Mouse (Mus musculus) neural tube, embryonic 12.5 days (tissue): ENCODE measurements around the gene Pcgf3. TPM values are rescaled to one million over a fixed set of nuclear protein-coding genes. Genes with fewer than 3 reads are reported as not detected.

Experiments
- ATAC-seq: fragments of 200-750 bp; cut with Nextera tagmentation; 2 replicates; pipeline ENCODE4 v1.8.0; 2017; ENCODE audit warnings: low read depth, mild to moderate bottlenecking, moderate TSS enrichment, moderate library complexity; ENCODE audit not compliant: low FRiP score
- H3K27ac ChIP-seq: fragments of 300-500 bp; sonication (generic); 2 replicates; pipeline ENCODE4 v1.5.1; 2016
- H3K27me3 ChIP-seq: fragments of 300-500 bp; sonication (generic); replicated peaks from 2 replicates; pipeline ENCODE4 v1.6.1; 2016; ENCODE audit warnings: mild to moderate bottlenecking
- H3K36me3 ChIP-seq: fragments of 300-500 bp; sonication (generic); 2 replicates; pipeline ENCODE4 v1.6.1; 2016; ENCODE audit warnings: mild to moderate bottlenecking
- H3K4me1 ChIP-seq: fragments of 300-500 bp; sonication (generic); 2 replicates; pipeline ENCODE4 v1.6.1; 2016
- H3K4me2 ChIP-seq: fragments of 300-500 bp; sonication (generic); replicated peaks from 2 replicates; pipeline ENCODE4 v1.6.1; 2016; ENCODE audit warnings: mild to moderate bottlenecking
- H3K4me3 ChIP-seq: fragments of 300-500 bp; sonication (generic); 2 replicates; pipeline ENCODE4 v1.5.1; 2016
- H3K9ac ChIP-seq: fragments of 300-500 bp; sonication (generic); 2 replicates; pipeline ENCODE4 v1.6.1; 2016; ENCODE audit warnings: mild to moderate bottlenecking
- H3K9me3 ChIP-seq: fragments of 300-500 bp; sonication (generic); 2 replicates; pipeline ENCODE4 v1.6.1; 2016; ENCODE audit warnings: mild to moderate bottlenecking
- WGBS: fragments of 180-500 bp; shearing (Covaris S2); methylation state at CpG from one replicate; pipeline ENCODE4 v1.1.7; 2016; 5-methylcytosine and 5-hydroxymethylcytosine counted together
- polyA plus RNA-seq: library from polyadenylated mRNA; unstranded; fragments of >200 nt; fragmentation: Nextera tagmentation; extraction: Ambion mirVana; gene quantifications from 2 replicates; pipeline ENCODE4 v1.2.1, GENCODE M21; 2016

Pcgf3 gene
- polyA plus RNA-seq, 1 experiment from 2014 or later: 35.8 TPM

DNA sequence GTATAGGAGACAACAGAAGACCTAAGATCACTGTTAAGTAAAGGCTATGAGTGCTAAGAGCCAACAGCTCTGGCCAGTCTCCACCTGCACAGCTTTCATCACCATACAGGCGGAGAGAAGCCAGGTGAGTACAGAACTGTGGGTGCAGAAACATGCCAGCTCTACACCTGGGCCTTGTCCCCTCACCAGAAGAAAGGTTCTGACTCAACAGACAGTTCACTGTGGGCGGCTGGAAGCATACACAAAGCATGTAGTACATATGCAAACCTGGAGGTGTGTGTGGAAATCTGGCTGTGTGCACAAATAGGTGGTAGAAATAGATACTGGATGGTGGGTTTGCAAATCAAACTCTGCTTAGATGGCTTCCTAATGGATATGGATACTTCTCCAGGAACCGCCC, 61.6 kb downstream of the Pcgf3 start:
- H3K36me3 ChIP-seq: 0 out of 2 replicates have a peak, but pooled peaks cover 4% of the 10 kb centered on the region
- 93% methylated on average over 3 of the region's 3 CpGs for WGBS
- no peaks in the 10 kb centered on the region for H3K4me1 ChIP-seq
- no peak overlapping the region for H3K4me2 ChIP-seq
- no peaks in the 10 kb centered on the region for H3K9me3 ChIP-seq
- no peaks in the 10 kb centered on the region for H3K27me3 ChIP-seq
- no peak for ATAC-seq
- no peak overlapping the region for H3K4me3 ChIP-seq
- no peak overlapping the region for H3K9ac ChIP-seq
- no peak overlapping the region for H3K27ac ChIP-seq

DNA sequence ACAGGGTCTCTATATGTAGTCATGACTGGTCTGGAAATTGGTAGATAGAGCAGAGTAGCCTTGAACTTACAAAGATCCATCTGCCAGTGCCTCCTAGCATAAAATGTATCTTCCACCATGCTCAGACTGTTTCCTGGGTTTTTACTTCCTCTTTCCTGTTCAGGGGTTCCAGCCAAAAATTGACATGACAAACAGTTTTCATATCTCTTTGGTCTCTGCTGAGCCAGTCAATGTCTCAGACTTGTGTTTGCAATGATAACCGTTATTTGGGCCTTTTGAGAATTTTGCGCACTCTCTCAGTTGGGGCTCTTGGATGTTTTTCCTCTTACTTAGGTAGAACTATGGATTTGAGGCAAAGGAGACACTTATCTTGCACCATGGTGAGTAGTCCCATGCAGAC, 73.2 kb downstream of the Pcgf3 start:
- peaks cover 17% of the 10 kb centered on the region for H3K9me3 ChIP-seq
- no peak overlapping the region for H3K4me3 ChIP-seq
- ATAC-seq: no peak
- no peak overlapping the region for H3K4me2 ChIP-seq
- no peak overlapping the region for H3K9ac ChIP-seq
- H3K4me1 ChIP-seq: no peaks in the 10 kb centered on the region
- H3K27ac ChIP-seq: no peak overlapping the region
- H3K27me3 ChIP-seq: no peaks in the 10 kb centered on the region
- WGBS: 97% methylated on average over 2 of the region's 2 CpGs
- 0 out of 2 replicates have a peak, but pooled peaks cover 4% of the 10 kb centered on the region for H3K36me3 ChIP-seq

DNA sequence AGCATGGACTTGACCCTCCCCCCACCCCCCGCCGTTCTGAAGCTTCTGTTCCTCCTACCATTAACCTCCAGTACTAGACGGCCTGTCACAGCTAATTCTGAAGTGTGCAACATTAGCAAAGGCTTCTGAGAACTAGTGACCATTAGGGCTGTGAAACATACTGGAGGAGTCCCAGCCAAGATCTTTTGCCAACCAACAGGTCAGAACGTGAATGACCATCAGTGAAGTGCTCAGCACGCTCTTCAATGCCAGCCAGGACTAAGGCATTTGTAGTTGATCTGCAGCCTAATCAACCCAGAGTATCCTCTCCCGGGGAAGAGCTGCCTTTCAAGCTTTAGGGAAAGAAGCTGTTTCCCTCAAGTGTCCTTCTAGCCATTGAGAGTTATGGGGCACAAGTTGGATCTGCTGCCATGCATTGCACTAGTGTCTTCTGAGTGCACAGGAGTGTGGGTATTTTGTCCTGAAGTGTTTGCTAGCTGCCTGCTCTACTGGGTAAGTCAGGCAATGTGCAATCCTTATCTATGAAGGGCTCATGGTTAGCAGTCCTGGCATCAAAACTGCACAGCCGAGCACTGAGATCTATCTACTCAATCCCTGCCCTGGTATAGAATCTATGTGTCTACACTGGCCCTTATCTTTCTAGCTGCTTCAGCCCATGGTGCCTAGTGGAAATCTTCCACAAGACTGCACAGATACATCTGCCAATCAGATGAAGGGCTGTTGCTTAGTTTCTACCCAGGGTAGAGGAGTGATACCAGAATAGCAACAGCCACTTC, 82.7 kb downstream of the Pcgf3 start:
- H3K27ac ChIP-seq: no peak overlapping the region
- H3K4me1 ChIP-seq: no peaks in the 10 kb centered on the region
- no peak for ATAC-seq
- H3K36me3 ChIP-seq: no peaks in the 10 kb centered on the region
- no peaks in the 10 kb centered on the region for H3K9me3 ChIP-seq
- 69% methylated on average over 7 of the region's 7 CpGs for WGBS
- no peak overlapping the region for H3K9ac ChIP-seq
- H3K27me3 ChIP-seq: peaks cover 9% of the 10 kb centered on the region
- no peak overlapping the region for H3K4me3 ChIP-seq
- H3K4me2 ChIP-seq: no peak overlapping the region

- 90% methylated on average over 5 of the region's 5 CpGs for WGBS
- Histone ChIP-seq H3K4me1 (peaks cover 9% of the 10 kb centered on the region), H3K27ac (no peak overlapping the region), H3K9me3 (no peaks in the 10 kb centered on the region), H3K36me3 (no peaks in the 10 kb centered on the region), H3K4me3 (no peak overlapping the region), H3K27me3 (peaks cover 35% of the 10 kb centered on the region), H3K9ac (no peak overlapping the region), H3K4me2 (no peak overlapping the region)
- ATAC-seq: no peak
Observed at GRCm38 (mm10) chr5:108547636-108548035, 86.6 kb downstream of the Pcgf3 start.

- Histone ChIP-seq H3K27ac (no peak overlapping the region), H3K9ac (peak overlapping the region; percentile 57), H3K27me3 (peaks cover 35% of the 10 kb centered on the region), H3K4me2 (peak overlapping the region; percentile 73), H3K4me1 (peaks cover 9% of the 10 kb centered on the region), H3K36me3 (no peaks in the 10 kb centered on the region), H3K4me3 (peak overlapping the region; percentile 41), H3K9me3 (no peaks in the 10 kb centered on the region)
- 17% methylated on average over 7 of the region's 7 CpGs for WGBS
- no peak for ATAC-seq
Observed at GRCm38 (mm10) chr5:108549137-108549488, 88.1 kb downstream of the Pcgf3 start.

- Histone ChIP-seq H3K36me3 (no peaks in the 10 kb centered on the region), H3K27me3 (peaks cover 35% of the 10 kb centered on the region), H3K9ac (peak within 1 kb of the TSS; percentile 57), H3K27ac (no peak within 1 kb of the TSS), H3K4me1 (peaks cover 9% of the 10 kb centered on the region), H3K4me2 (peak within 1 kb of the TSS; percentile 73), H3K4me3 (peak within 1 kb of the TSS; percentile 41), H3K9me3 (no peaks in the 10 kb centered on the region)
- WGBS: under 1% methylated on average over 56 of the region's 56 CpGs
- ATAC-seq: peak; percentile 90
Observed at GRCm38 (mm10) chr5:108549489-108550206, 88.6 kb downstream of the Pcgf3 start, which contains the start of gene Cplx1. Cplx1 (minus strand) TSS chr5:108550024.

GRCm38 (mm10) chr5:108550207-108550594, 89.2 kb downstream of the Pcgf3 start:
- H3K9me3 ChIP-seq: no peaks in the 10 kb centered on the region
- peak; percentile 72 for ATAC-seq
- H3K9ac ChIP-seq: peak overlapping the region; percentile 57
- under 1% methylated on average over 16 of the region's 16 CpGs for WGBS
- no peaks in the 10 kb centered on the region for H3K36me3 ChIP-seq
- H3K27ac ChIP-seq: no peak overlapping the region
- H3K27me3 ChIP-seq: peaks cover 35% of the 10 kb centered on the region
- peak overlapping the region; percentile 41 for H3K4me3 ChIP-seq
- peaks cover 9% of the 10 kb centered on the region for H3K4me1 ChIP-seq
- peak overlapping the region; percentile 73 for H3K4me2 ChIP-seq

DNA sequence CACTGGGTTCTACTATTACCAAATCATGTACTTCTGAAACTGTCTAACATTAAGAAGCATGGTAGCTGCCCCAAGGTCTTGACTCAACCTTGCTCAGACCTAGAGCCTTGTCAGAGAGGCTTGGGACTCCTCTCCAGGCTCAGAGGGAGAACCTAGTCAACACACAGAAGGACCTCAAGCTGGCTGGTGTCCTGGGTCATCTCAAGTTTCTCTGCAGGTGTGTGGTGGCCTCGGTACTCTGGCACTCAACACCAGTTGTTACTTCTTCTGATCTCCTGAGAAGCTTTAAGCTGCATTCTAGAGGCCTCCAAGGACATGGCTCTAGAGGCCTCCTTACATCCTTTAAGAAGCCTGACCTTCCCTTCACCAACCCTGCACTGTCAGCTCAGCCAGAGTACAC, 93.0 kb downstream of the Pcgf3 start:
- Histone ChIP-seq H3K9me3 (no peaks in the 10 kb centered on the region), H3K27ac (no peak overlapping the region), H3K4me3 (no peak overlapping the region), H3K36me3 (no peaks in the 10 kb centered on the region), H3K9ac (no peak overlapping the region), H3K4me1 (peaks cover 9% of the 10 kb centered on the region), H3K27me3 (peaks cover 22% of the 10 kb centered on the region), H3K4me2 (no peak overlapping the region)
- no peak for ATAC-seq
- 81% methylated on average over 1 of the region's 1 CpGs for WGBS

Other genes starting within 250 kb of the Pcgf3 start
- gene Dr1, start 192.3 kb upstream of the Pcgf3 start, polyA plus RNA-seq: 47.0 and 49.1 TPM in 2 replicates
- gene Pigg, start 148.6 kb upstream of the Pcgf3 start, polyA plus RNA-seq: 5.8 and 6.1 TPM in 2 replicates
- 0.45 and 0.51 TPM in 2 replicates for gene Gm42517, start 93.3 kb upstream of the Pcgf3 start, polyA plus RNA-seq
- gene Pde6b, start 72.8 kb upstream of the Pcgf3 start, polyA plus RNA-seq: 0.75 TPM in 1 of 2 replicates, not detected in the other
- 438 and 460 TPM in 2 replicates for gene Atp5k, start 26.8 kb upstream of the Pcgf3 start, polyA plus RNA-seq
- gene Mfsd7a, start 12.3 kb upstream of the Pcgf3 start, polyA plus RNA-seq: 0.08 and 0.16 TPM in 2 replicates
- gene Cplx1, start 88.8 kb downstream of the Pcgf3 start, polyA plus RNA-seq: 37.4 and 41.3 TPM in 2 replicates
- 52.0 and 58.9 TPM in 2 replicates for gene Gak, start 168.5 kb downstream of the Pcgf3 start, polyA plus RNA-seq
- 18.1 and 18.3 TPM in 2 replicates for gene Tmem175, start 168.5 kb downstream of the Pcgf3 start, polyA plus RNA-seq
- 8.0 and 8.2 TPM in 2 replicates for gene Idua, start 199.1 kb downstream of the Pcgf3 start, polyA plus RNA-seq
- 19.8 and 23.5 TPM in 2 replicates for gene Dgkq, start 208.4 kb downstream of the Pcgf3 start, polyA plus RNA-seq
- gene Slc26a1, start 214.3 kb downstream of the Pcgf3 start, polyA plus RNA-seq: 1.2 and 1.6 TPM in 2 replicates
- 19.1 and 20.7 TPM in 2 replicates for gene Fgfrl1, start 231.2 kb downstream of the Pcgf3 start, polyA plus RNA-seq